ENCODE assay signal across 30 mouse cellular contexts in genomic region chr6:24950669-24951068, GRCm38 (mm10). TPM values are rescaled to one million over a fixed set of nuclear protein-coding genes. Genes with fewer than 3 reads are reported as not detected.
"Had no signal": no experiment of that assay in that cellular context is flagged by ENCODE, and none has a peak within 500 bp of the region (broad histone marks: within the 10 kb centered on the region; RNA-seq: fewer than 3 reads in every experiment).

No protein-coding gene starts in this region.

- H3K9me3 ChIP-seq: embryonic facial prominence, embryonic 10.5 days; embryonic facial prominence, embryonic 12.5 days; embryonic facial prominence, embryonic 13.5 days; embryonic facial prominence, embryonic 15.5 days; forebrain, embryonic 10.5 days; forebrain, embryonic 12.5 days; forebrain, embryonic 13.5 days; forebrain, embryonic 15.5 days had no signal

- H3K4me3 ChIP-seq: embryonic facial prominence, embryonic 10.5 days; embryonic facial prominence, embryonic 12.5 days; embryonic facial prominence, embryonic 13.5 days; embryonic facial prominence, embryonic 15.5 days; erythroblast, embryonic 14.5 days; forebrain, embryonic 10.5 days; forebrain, embryonic 12.5 days; forebrain, embryonic 13.5 days; forebrain, embryonic 15.5 days; gastrocnemius, adult 2 months had no signal

- H3K4me2 ChIP-seq: embryonic facial prominence, embryonic 12.5 days; embryonic facial prominence, embryonic 13.5 days; embryonic facial prominence, embryonic 15.5 days; forebrain, embryonic 12.5 days; forebrain, embryonic 13.5 days; forebrain, embryonic 15.5 days had no signal

- H3K36me3 ChIP-seq: embryonic facial prominence, embryonic 10.5 days; embryonic facial prominence, embryonic 12.5 days; embryonic facial prominence, embryonic 13.5 days; embryonic facial prominence, embryonic 15.5 days; forebrain, embryonic 10.5 days; forebrain, embryonic 12.5 days; forebrain, embryonic 15.5 days had no signal

- H3K27me3 ChIP-seq: forebrain, embryonic 15.5 days had no signal

- ATAC-seq: forebrain, embryonic 13.5 days; forebrain, embryonic 14.5 days; forebrain, embryonic 15.5 days; forebrain, embryonic 16.5 days; forebrain, postnatal 0 days had no signal

- H3K9ac ChIP-seq: embryonic facial prominence, embryonic 12.5 days; embryonic facial prominence, embryonic 13.5 days; embryonic facial prominence, embryonic 15.5 days; forebrain, embryonic 12.5 days; forebrain, embryonic 13.5 days; forebrain, embryonic 15.5 days; forebrain, postnatal 0 days had no signal

- DNase-seq: cerebellum, adult 2 months; cerebellum, adult 8-10 months; cerebellum, adult 9-10 months; cerebellum, adult 9-11 months; cerebellum, postnatal 10 days; cerebellum, postnatal 14 days; cerebellum, postnatal 25 days; cerebellum, postnatal 36 days; embryo, embryonic 11 days; forebrain, postnatal 0 days; gastrocnemius, adult 2 months; gastrocnemius, postnatal 10 days; gastrocnemius, postnatal 14 days; gastrocnemius, postnatal 25 days; gastrocnemius, postnatal 36 days; heart, adult 11 months; heart, adult 18-20 months had no signal

- H3K4me1 ChIP-seq: embryonic facial prominence, embryonic 12.5 days had no signal

- H3K27ac ChIP-seq: embryonic facial prominence, embryonic 10.5 days; embryonic facial prominence, embryonic 12.5 days; embryonic facial prominence, embryonic 13.5 days; embryonic facial prominence, embryonic 15.5 days; forebrain, embryonic 10.5 days; forebrain, embryonic 12.5 days; forebrain, embryonic 13.5 days; forebrain, embryonic 15.5 days; gastrocnemius, adult 2 months had no signal

RNA-seq across cellular contexts. Expression of gene Tmem229a, which starts 5.4 kb away (rescaled TPM):
- total RNA-seq: common myeloid progenitor, adult 5-6 weeks; granulocyte monocyte progenitor cell, adult 5-6 weeks; heart, adult 18-20 months had no signal
- polyA plus RNA-seq: erythroblast, embryonic 14.5 days had no signal
